Mouse (Mus musculus) left cerebral cortex, adult 6 months (tissue): ENCODE results near the gene H2-Ob. TPM values are rescaled to one million over a fixed set of nuclear protein-coding genes. Genes with fewer than 3 reads are reported as not detected.

ENCODE experiments used
- long read RNA-seq, 2 experiments: library from polyadenylated mRNA; unstranded; transcript quantifications; one replicate each; pipeline ENCODE4 v2.0.0; 2019 to 2020
- polyA plus RNA-seq: library from polyadenylated mRNA; unstranded; fragments of <200 nt; fragmentation: Nextera tagmentation; gene quantifications from 2 replicates; pipeline ENCODE4 v1.2.3, GENCODE M21; 2021

H2-Ob gene
- polyA plus RNA-seq: 0.55 and 1.3 TPM in 2 replicates
- long read RNA-seq, experiment 1, partial matches to known transcripts: 0 of 2 reads
- long read RNA-seq, experiment 1, other reads (novel, unspliced or antisense): 1 of 2 reads
- long read RNA-seq, experiment 2, partial matches to known transcripts: 0 of 2 reads
- long read RNA-seq, experiment 2, other reads (novel, unspliced or antisense): 0 of 2 reads

DNA sequence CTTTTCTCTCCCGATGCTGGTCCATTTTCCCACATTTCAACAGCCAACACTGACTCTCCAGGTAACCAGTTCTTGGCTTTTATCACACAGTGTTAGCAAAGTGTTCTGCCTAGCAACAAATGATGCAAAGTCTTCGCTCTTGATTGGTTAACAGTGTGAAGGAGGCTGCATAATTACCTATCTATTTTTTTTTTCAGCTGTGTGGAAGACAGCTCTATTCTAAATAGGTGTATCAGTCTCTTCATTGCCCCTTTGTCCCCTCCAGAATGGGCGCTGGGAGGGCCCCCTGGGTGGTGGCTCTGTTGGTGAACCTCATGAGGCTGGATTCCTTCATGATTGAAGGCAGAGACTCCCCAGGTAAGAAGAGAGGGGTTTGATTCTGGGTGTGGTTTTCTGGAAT is at the start of gene H2-Ob:
Gene H2-Ob, plus strand, starts transcription at position 198 of the 400 bp plus-strand sequence.

DNA sequence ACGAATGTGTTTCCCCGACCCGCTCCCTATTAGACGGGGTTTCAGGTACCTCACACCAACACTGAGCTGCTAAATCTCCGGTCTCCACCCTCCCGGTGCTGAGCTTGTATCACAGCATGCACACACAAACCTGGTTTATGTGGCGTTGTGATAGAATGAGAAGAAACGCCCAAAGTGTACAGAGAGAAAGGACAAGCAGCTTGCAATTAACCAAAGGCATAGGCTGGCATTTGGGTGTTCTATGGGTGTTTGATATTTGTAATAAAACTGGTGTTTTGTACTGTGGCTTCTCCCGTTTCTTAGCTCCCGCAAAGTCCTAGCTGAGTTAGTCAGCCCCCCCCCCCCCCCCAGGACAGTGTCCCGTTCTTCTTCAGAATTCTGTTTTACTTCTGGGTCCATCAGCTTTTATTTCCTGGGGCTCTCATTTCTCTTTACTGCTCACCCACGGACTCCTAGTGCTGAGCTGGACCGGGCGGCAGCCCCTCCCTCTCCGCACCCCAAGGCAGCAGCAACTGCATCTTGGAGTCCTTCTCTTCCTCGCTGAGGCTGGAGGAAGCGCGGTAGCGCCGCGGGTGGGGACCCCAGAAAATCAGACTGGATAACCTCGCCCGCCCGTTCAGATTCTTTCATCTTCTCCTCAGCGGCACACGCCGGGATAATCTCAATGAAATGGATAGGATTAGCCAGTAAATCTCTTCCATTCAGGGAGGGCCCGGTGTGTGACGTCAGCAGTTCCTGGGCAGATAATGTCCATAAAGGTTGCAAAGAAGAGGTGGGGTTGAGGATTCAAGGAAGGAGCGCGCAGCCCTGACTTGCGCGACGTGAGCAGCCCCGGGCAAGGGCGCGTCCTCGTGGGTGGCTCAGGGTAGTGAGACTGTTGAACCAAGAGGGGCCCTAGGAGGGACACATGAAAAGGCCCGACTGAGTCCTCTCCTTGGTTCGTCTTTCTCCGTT is 41.5 kb upstream of the H2-Ob start, which contains the start of gene Psmb8:
Gene Psmb8, plus strand, starts transcription at position 781 of the 954 bp plus-strand sequence.

DNA sequence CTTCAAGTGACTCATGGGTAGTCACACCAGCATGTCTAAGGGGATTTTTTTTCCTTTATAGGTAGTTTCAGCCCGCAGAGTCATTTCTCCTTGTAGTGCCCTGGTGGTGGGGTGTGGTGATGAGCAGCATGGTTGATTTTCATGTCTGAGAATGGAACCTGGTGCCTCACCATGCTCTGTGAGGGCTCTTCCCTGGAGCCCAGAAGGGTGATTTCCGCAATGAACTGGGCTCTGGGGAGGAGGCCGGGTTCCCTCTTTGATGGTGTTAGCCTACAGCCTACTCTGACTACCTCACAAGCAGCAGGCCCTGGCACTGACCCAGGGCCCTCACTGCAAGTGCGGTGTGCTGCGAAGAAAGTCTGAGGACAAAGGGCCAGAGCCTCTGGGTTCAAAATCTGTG is 35.3 kb upstream of the H2-Ob start, which contains the start of gene Tap2:
Gene Tap2, plus strand, starts transcription at position 84 of the 400 bp plus-strand sequence.

DNA sequence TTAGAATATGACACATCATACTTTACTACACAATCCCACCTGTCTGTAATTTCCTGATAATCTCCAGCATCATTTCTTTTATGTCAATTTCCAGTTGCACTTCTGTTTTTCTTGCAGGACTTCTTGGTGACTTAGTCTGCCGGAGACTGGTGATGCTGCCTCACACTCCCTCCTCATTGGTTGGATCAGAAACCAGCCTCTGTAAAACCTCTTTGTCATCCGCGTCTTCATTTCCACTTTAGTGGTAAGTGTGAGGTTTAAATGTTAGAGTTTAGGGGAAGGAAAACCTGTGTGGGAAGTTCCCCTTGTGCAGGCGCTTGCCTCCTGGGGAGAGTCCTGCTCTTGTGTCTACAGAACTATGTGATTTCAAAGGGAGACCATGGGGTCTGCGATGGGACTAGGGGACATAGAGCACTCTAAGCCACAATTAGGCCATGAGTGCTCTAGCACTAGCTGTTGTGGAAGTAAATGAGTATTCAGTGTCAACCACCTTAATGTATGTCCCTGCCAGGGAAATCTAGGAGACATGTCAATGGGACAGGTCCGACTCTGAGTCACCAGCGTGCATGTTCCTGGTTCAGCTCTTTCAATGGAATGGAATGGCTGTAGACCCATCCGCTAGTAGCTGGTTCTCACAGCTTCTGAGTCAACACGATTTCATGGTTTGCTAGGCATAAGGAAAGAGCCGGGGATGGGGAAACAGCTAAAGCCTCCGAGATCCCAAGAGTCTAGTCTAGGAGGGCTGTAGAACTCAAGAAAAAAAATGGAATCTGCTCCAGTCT is 19.1 kb downstream of the H2-Ob start, which contains the start of gene H2-Ab1:
Gene H2-Ab1, plus strand, starts transcription at position 96 of the 782 bp plus-strand sequence.

DNA sequence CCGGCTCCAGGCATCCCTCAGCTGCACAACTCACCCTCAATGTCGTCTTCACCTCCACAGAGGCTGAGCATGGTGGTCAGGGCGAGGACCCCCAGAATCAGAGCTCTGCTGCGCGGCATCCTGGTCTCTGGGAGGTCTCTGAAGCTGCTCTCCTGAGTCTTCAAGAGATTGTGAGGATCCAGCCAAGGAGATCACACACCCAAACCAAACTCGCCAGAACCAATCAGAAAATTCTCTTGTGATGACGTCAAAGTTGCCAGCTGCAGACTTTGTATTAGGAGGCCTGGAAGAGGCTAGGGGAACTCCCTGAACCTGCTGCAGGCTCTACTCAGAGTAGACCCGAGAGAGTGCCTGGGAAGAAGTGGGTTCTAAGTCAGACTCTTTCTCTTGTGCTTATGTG is 48.9 kb downstream of the H2-Ob start, which contains the start of gene H2-Aa:
Gene H2-Aa, minus strand, starts transcription at position 176 of the 400 bp plus-strand sequence.

Other genes with a start within 250 kb of the H2-Ob start
- 29.6 and 37.7 TPM in 2 replicates for gene H2-K1, start 238.6 kb upstream of the H2-Ob start, polyA plus RNA-seq
- 3.4 and 12.5 TPM in 2 replicates for gene Ring1, start 214.2 kb upstream of the H2-Ob start, polyA plus RNA-seq
- 25.9 and 48.5 TPM in 2 replicates for gene H2-Ke6, start 210.8 kb upstream of the H2-Ob start, polyA plus RNA-seq
- gene Slc39a7, start 207.2 kb upstream of the H2-Ob start, polyA plus RNA-seq: 66.0 and 69.8 TPM in 2 replicates
- 12.9 and 32.8 TPM in 2 replicates for gene Rxrb, start 207.1 kb upstream of the H2-Ob start, polyA plus RNA-seq
- 0.48 and 0.55 TPM in 2 replicates for gene Col11a2, start 199.5 kb upstream of the H2-Ob start, polyA plus RNA-seq
- 1.2 and 1.6 TPM in 2 replicates for gene H2-Oa, start 146.6 kb upstream of the H2-Ob start, polyA plus RNA-seq
- gene H2-DMa, start 119.4 kb upstream of the H2-Ob start, polyA plus RNA-seq: 32.1 and 36.6 TPM in 2 replicates
- 42.2 and 74.5 TPM in 2 replicates for gene Brd2, start 116.3 kb upstream of the H2-Ob start, polyA plus RNA-seq
- gene H2-DMb2, start 95.6 kb upstream of the H2-Ob start, polyA plus RNA-seq: 0.44 and 0.55 TPM in 2 replicates
- 4.0 and 4.2 TPM in 2 replicates for gene H2-DMb1, start 85.8 kb upstream of the H2-Ob start, polyA plus RNA-seq
- 2.2 and 2.8 TPM in 2 replicates for gene Tap1, start 51.4 kb upstream of the H2-Ob start, polyA plus RNA-seq
- 8.1 and 8.5 TPM in 2 replicates for gene Psmb9, start 51.1 kb upstream of the H2-Ob start, polyA plus RNA-seq
- 21.0 and 24.6 TPM in 2 replicates for gene Psmb8, start 41.2 kb upstream of the H2-Ob start, polyA plus RNA-seq
- 5.6 and 6.8 TPM in 2 replicates for gene Tap2, start 35.4 kb upstream of the H2-Ob start, polyA plus RNA-seq
- gene H2-Ab1, start 18.8 kb downstream of the H2-Ob start, polyA plus RNA-seq: 7.2 and 13.6 TPM in 2 replicates
- 3.1 and 6.3 TPM in 2 replicates for gene H2-Aa, start 48.9 kb downstream of the H2-Ob start, polyA plus RNA-seq
- gene H2-Eb1, start 67.0 kb downstream of the H2-Ob start, polyA plus RNA-seq: 4.5 and 6.5 TPM in 2 replicates
- gene H2-Eb2, start 86.8 kb downstream of the H2-Ob start, polyA plus RNA-seq: not detected in 2 replicates
- not detected in 2 replicates for gene Btnl2, start 115.9 kb downstream of the H2-Ob start, polyA plus RNA-seq
- gene Btnl1, start 138.2 kb downstream of the H2-Ob start, polyA plus RNA-seq: not detected in 2 replicates
- 0.48 and 0.95 TPM in 2 replicates for gene BC051142, start 159.9 kb downstream of the H2-Ob start, polyA plus RNA-seq
- gene Btnl4, start 238.4 kb downstream of the H2-Ob start, polyA plus RNA-seq: not detected in 2 replicates